In the genomic region with DNA sequence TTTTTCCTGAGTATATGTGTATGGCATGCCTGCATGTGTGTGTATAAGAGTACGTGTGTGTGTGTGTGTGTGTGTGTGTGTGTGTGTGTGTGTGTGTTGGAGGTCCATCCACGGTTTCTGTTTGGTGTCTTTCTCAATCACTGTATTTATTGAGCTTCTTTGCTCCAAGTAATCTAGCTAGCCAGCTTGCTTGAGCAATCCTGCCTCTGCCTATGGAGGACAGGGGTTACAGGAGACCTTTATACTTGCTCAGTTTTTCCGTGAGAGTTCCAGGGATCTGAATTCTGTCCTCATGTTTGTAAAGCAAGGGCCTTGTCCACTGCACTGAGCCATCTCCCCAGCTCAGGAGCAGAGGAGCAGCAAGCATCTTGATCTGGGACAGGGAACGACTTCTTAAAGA, we compare ENCODE assay signal across 25 mouse cellular contexts.
"Had no signal": no experiment of that assay in that cellular context is flagged by ENCODE, and none has a peak within 500 bp of the region (broad histone marks: within the 10 kb centered on the region; RNA-seq: fewer than 3 reads in every experiment).

No protein-coding gene starts in this region.

- H3K27ac ChIP-seq: embryonic facial prominence, embryonic 10.5 days; embryonic facial prominence, embryonic 12.5 days; embryonic facial prominence, embryonic 13.5 days; embryonic facial prominence, embryonic 15.5 days; forebrain, embryonic 10.5 days; forebrain, embryonic 12.5 days; forebrain, embryonic 13.5 days; forebrain, embryonic 15.5 days; gastrocnemius, adult 2 months; heart, adult 2 months had no signal

- H3K27me3 ChIP-seq: embryonic facial prominence, embryonic 12.5 days; embryonic facial prominence, embryonic 13.5 days; embryonic facial prominence, embryonic 15.5 days; forebrain, embryonic 12.5 days; forebrain, embryonic 13.5 days; forebrain, embryonic 15.5 days had no signal

- H3K36me3 ChIP-seq: embryonic facial prominence, embryonic 10.5 days; embryonic facial prominence, embryonic 12.5 days; embryonic facial prominence, embryonic 13.5 days; embryonic facial prominence, embryonic 15.5 days; forebrain, embryonic 10.5 days; forebrain, embryonic 12.5 days; forebrain, embryonic 15.5 days had no signal

- DNase-seq: cerebellum, adult 9-10 months; cerebellum, adult 9-11 months; cerebellum, postnatal 10 days; cerebellum, postnatal 14 days; cerebellum, postnatal 25 days; cerebellum, postnatal 36 days; embryo, embryonic 11 days; forebrain, postnatal 0 days; gastrocnemius, adult 2 months; gastrocnemius, postnatal 10 days; gastrocnemius, postnatal 14 days; gastrocnemius, postnatal 25 days; gastrocnemius, postnatal 36 days; heart, adult 11 months; heart, adult 18-20 months; heart, adult 2 months had no signal

- H3K4me1 ChIP-seq: embryonic facial prominence, embryonic 15.5 days; forebrain, embryonic 15.5 days had no signal

- H3K4me3 ChIP-seq: embryonic facial prominence, embryonic 10.5 days; embryonic facial prominence, embryonic 12.5 days; embryonic facial prominence, embryonic 13.5 days; embryonic facial prominence, embryonic 15.5 days; erythroblast, embryonic 14.5 days; forebrain, embryonic 10.5 days; forebrain, embryonic 12.5 days; forebrain, embryonic 13.5 days; forebrain, embryonic 15.5 days; gastrocnemius, adult 2 months; heart, adult 2 months had no signal

- H3K9ac ChIP-seq: embryonic facial prominence, embryonic 12.5 days; embryonic facial prominence, embryonic 13.5 days; embryonic facial prominence, embryonic 15.5 days; forebrain, embryonic 12.5 days; forebrain, embryonic 13.5 days; forebrain, embryonic 15.5 days; forebrain, postnatal 0 days had no signal
